Mouse (Mus musculus) midbrain, embryonic 12.5 days (tissue): ENCODE results near the gene Pbp2. TPM values are rescaled to one million over a fixed set of nuclear protein-coding genes. Genes with fewer than 3 reads are reported as not detected.

Experiments
- ATAC-seq: fragments of 200-750 bp; cut with Nextera tagmentation; 2 replicates; pipeline ENCODE4 v1.8.0; 2017; ENCODE audit warnings: low read depth, moderate TSS enrichment, moderate library complexity; ENCODE audit not compliant: low FRiP score
- H3K27ac ChIP-seq: fragments of 300-500 bp; sonication (generic); replicated peaks from 2 replicates; pipeline ENCODE4 v1.5.1; 2016; ENCODE audit warnings: mild to moderate bottlenecking
- H3K27me3 ChIP-seq: fragments of 300-500 bp; sonication (generic); 2 replicates; pipeline ENCODE4 v1.6.1; 2016; ENCODE audit warnings: mild to moderate bottlenecking
- H3K36me3 ChIP-seq: fragments of 300-500 bp; sonication (generic); 2 replicates; pipeline ENCODE4 v1.6.1; 2016
- H3K4me1 ChIP-seq: fragments of 300-500 bp; sonication (generic); 2 replicates; pipeline ENCODE4 v1.6.1; 2016
- H3K4me2 ChIP-seq: fragments of 300-500 bp; sonication (generic); replicated peaks from 2 replicates; pipeline ENCODE4 v1.6.1; 2016; ENCODE audit warnings: mild to moderate bottlenecking, moderate library complexity
- H3K4me3 ChIP-seq: fragments of 300-500 bp; sonication (generic); 2 replicates; pipeline ENCODE4 v1.5.1; 2016; ENCODE audit warnings: mild to moderate bottlenecking
- H3K9ac ChIP-seq: fragments of 300-500 bp; sonication (generic); replicated peaks from 2 replicates; pipeline ENCODE4 v1.6.1; 2016; ENCODE audit warnings: mild to moderate bottlenecking, moderate library complexity
- H3K9me3 ChIP-seq: fragments of 300-500 bp; sonication (generic); 2 replicates; pipeline ENCODE4 v1.6.1; 2016; ENCODE audit warnings: mild to moderate bottlenecking
- WGBS: fragments of 180-500 bp; shearing (Covaris S2); methylation state at CpG from one replicate; pipeline ENCODE4 v1.1.7; 2016; 5-methylcytosine and 5-hydroxymethylcytosine counted together
- polyA plus RNA-seq: library from polyadenylated mRNA; unstranded; fragments of >200 nt; fragmentation: Nextera tagmentation; extraction: Ambion mirVana; gene quantifications from 2 replicates; pipeline ENCODE4 v1.2.1, GENCODE M21; 2016

Pbp2 gene
- polyA plus RNA-seq, 1 experiment from 2014 or later: not detected

GRCm38 (mm10) chr6:135296267-135296666, 13.9 kb downstream of the Pbp2 start:
- Histone ChIP-seq H3K36me3 (no peaks in the 10 kb centered on the region), H3K9ac (no peak overlapping the region), H3K4me2 (no peak overlapping the region), H3K27me3 (no peaks in the 10 kb centered on the region), H3K27ac (no peak overlapping the region), H3K4me1 (no peaks in the 10 kb centered on the region), H3K9me3 (no peaks in the 10 kb centered on the region), H3K4me3 (no peak overlapping the region)
- WGBS: 81% methylated on average over 17 of the region's 17 CpGs
- ATAC-seq: no peak

- ATAC-seq: no peak
- Histone ChIP-seq H3K9me3 (no peaks in the 10 kb centered on the region), H3K27ac (no peak overlapping the region), H3K4me1 (no peaks in the 10 kb centered on the region), H3K27me3 (no peaks in the 10 kb centered on the region), H3K4me2 (no peak overlapping the region), H3K4me3 (no peak overlapping the region), H3K36me3 (no peaks in the 10 kb centered on the region), H3K9ac (no peak overlapping the region)
- WGBS: 74% methylated on average over 11 of the region's 11 CpGs
Observed at GRCm38 (mm10) chr6:135295082-135295861, 14.9 kb downstream of the Pbp2 start.

GRCm38 (mm10) chr6:135294150-135294549, 16.1 kb downstream of the Pbp2 start:
- Histone ChIP-seq H3K4me2 (no peak overlapping the region), H3K27ac (no peak overlapping the region), H3K36me3 (no peaks in the 10 kb centered on the region), H3K9ac (no peak overlapping the region), H3K27me3 (no peaks in the 10 kb centered on the region), H3K9me3 (no peaks in the 10 kb centered on the region), H3K4me1 (no peaks in the 10 kb centered on the region), H3K4me3 (no peak overlapping the region)
- WGBS: 88% methylated on average over 6 of the region's 6 CpGs
- ATAC-seq: no peak

GRCm38 (mm10) chr6:135292391-135292790, 17.8 kb downstream of the Pbp2 start:
- no peak overlapping the region for H3K4me3 ChIP-seq
- no peaks in the 10 kb centered on the region for H3K4me1 ChIP-seq
- no peak overlapping the region for H3K27ac ChIP-seq
- H3K27me3 ChIP-seq: no peaks in the 10 kb centered on the region
- 74% methylated on average over 4 of the region's 4 CpGs for WGBS
- no peaks in the 10 kb centered on the region for H3K9me3 ChIP-seq
- H3K4me2 ChIP-seq: no peak overlapping the region
- no peaks in the 10 kb centered on the region for H3K36me3 ChIP-seq
- no peak for ATAC-seq
- H3K9ac ChIP-seq: no peak overlapping the region

- Histone ChIP-seq H3K4me1 (no peaks in the 10 kb centered on the region), H3K4me3 (no peak overlapping the region), H3K9ac (no peak overlapping the region), H3K36me3 (no peaks in the 10 kb centered on the region), H3K9me3 (no peaks in the 10 kb centered on the region), H3K4me2 (no peak overlapping the region), H3K27ac (no peak overlapping the region), H3K27me3 (no peaks in the 10 kb centered on the region)
- ATAC-seq: no peak
- 62% methylated on average over 10 of the region's 10 CpGs for WGBS
Observed at GRCm38 (mm10) chr6:135279856-135280255, 30.3 kb downstream of the Pbp2 start.

GRCm38 (mm10) chr6:135279286-135279685, 30.9 kb downstream of the Pbp2 start:
- H3K4me2 ChIP-seq: no peak overlapping the region
- no peaks in the 10 kb centered on the region for H3K9me3 ChIP-seq
- no peaks in the 10 kb centered on the region for H3K4me1 ChIP-seq
- no peaks in the 10 kb centered on the region for H3K27me3 ChIP-seq
- H3K4me3 ChIP-seq: no peak overlapping the region
- ATAC-seq: no peak
- no peaks in the 10 kb centered on the region for H3K36me3 ChIP-seq
- H3K9ac ChIP-seq: no peak overlapping the region
- no peak overlapping the region for H3K27ac ChIP-seq
- WGBS: 74% methylated on average over 5 of the region's 5 CpGs

- WGBS: 91% methylated on average over 6 of the region's 6 CpGs
- no peaks in the 10 kb centered on the region for H3K9me3 ChIP-seq
- H3K27me3 ChIP-seq: no peaks in the 10 kb centered on the region
- no peak for ATAC-seq
- no peak overlapping the region for H3K4me3 ChIP-seq
- no peaks in the 10 kb centered on the region for H3K4me1 ChIP-seq
- no peak overlapping the region for H3K4me2 ChIP-seq
- H3K36me3 ChIP-seq: no peaks in the 10 kb centered on the region
- no peak overlapping the region for H3K9ac ChIP-seq
- H3K27ac ChIP-seq: no peak overlapping the region
Observed at GRCm38 (mm10) chr6:135278302-135278701, 31.9 kb downstream of the Pbp2 start.

- Histone ChIP-seq H3K4me2 (no peak overlapping the region), H3K4me1 (no peaks in the 10 kb centered on the region), H3K4me3 (no peak overlapping the region), H3K9ac (no peak overlapping the region), H3K9me3 (no peaks in the 10 kb centered on the region), H3K27me3 (no peaks in the 10 kb centered on the region), H3K27ac (no peak overlapping the region), H3K36me3 (no peaks in the 10 kb centered on the region)
- ATAC-seq: no peak
- WGBS: 84% methylated on average over 6 of the region's 6 CpGs
Observed at GRCm38 (mm10) chr6:135276474-135277295, 33.5 kb downstream of the Pbp2 start.

GRCm38 (mm10) chr6:135275231-135275630, 35.0 kb downstream of the Pbp2 start:
- H3K27me3 ChIP-seq: no peaks in the 10 kb centered on the region
- H3K4me3 ChIP-seq: no peak overlapping the region
- H3K9ac ChIP-seq: no peak overlapping the region
- no peaks in the 10 kb centered on the region for H3K36me3 ChIP-seq
- H3K4me1 ChIP-seq: 0 out of 2 replicates have a peak, but pooled peaks cover 2% of the 10 kb centered on the region
- H3K27ac ChIP-seq: no peak overlapping the region
- 76% methylated on average over 4 of the region's 4 CpGs for WGBS
- no peaks in the 10 kb centered on the region for H3K9me3 ChIP-seq
- no peak overlapping the region for H3K4me2 ChIP-seq
- no peak for ATAC-seq

- no peak overlapping the region for H3K4me2 ChIP-seq
- no peak overlapping the region for H3K27ac ChIP-seq
- no peak overlapping the region for H3K9ac ChIP-seq
- H3K9me3 ChIP-seq: no peaks in the 10 kb centered on the region
- WGBS: 93% methylated on average over 6 of the region's 6 CpGs
- H3K4me1 ChIP-seq: peaks cover 9% of the 10 kb centered on the region; the same call in 1 of the 2 replicates
- no peak for ATAC-seq
- no peak overlapping the region for H3K4me3 ChIP-seq
- H3K27me3 ChIP-seq: no peaks in the 10 kb centered on the region
- H3K36me3 ChIP-seq: no peaks in the 10 kb centered on the region
Observed at GRCm38 (mm10) chr6:135273066-135273465, 37.1 kb downstream of the Pbp2 start.

- ATAC-seq: no peak
- no peaks in the 10 kb centered on the region for H3K27me3 ChIP-seq
- peaks cover 9% of the 10 kb centered on the region; the same call in 1 of the 2 replicates for H3K4me1 ChIP-seq
- H3K9ac ChIP-seq: no peak overlapping the region
- no peaks in the 10 kb centered on the region for H3K9me3 ChIP-seq
- no peak overlapping the region for H3K4me3 ChIP-seq
- no peak overlapping the region for H3K27ac ChIP-seq
- no peaks in the 10 kb centered on the region for H3K36me3 ChIP-seq
- WGBS: 77% methylated on average over 2 of the region's 2 CpGs
- no peak overlapping the region for H3K4me2 ChIP-seq
Observed at GRCm38 (mm10) chr6:135271761-135272160, 38.4 kb downstream of the Pbp2 start.

GRCm38 (mm10) chr6:135269626-135270025, 40.6 kb downstream of the Pbp2 start:
- 31% methylated on average over 6 of the region's 6 CpGs for WGBS
- H3K4me1 ChIP-seq: peaks cover 9% of the 10 kb centered on the region; the same call in 1 of the 2 replicates
- H3K36me3 ChIP-seq: no peaks in the 10 kb centered on the region
- H3K4me3 ChIP-seq: no peak overlapping the region
- no peak overlapping the region for H3K27ac ChIP-seq
- no peaks in the 10 kb centered on the region for H3K9me3 ChIP-seq
- ATAC-seq: no peak
- no peak overlapping the region for H3K4me2 ChIP-seq
- H3K9ac ChIP-seq: no peak overlapping the region
- H3K27me3 ChIP-seq: no peaks in the 10 kb centered on the region
